Mouse (Mus musculus) mouse embryonic stem cell (cell line): Measurements from ENCODE around the gene Rtl3.

ENCODE experiments used
- in situ Hi-C, 2 experiments: fragments of 300-500 bp; cut with MboI; formaldehyde crosslinking; loops; 1 replicate in 1 of 2; 3 replicates in 1 of 2; pipeline ENCODE4 v1.14.3; 2019 to 2020; ENCODE audit warnings: low sequenced_read_pairs in 2 of 2, low pct_unique_long_range_greater_than_20kb in 1 of 2, mixed read lengths in 1 of 2; ENCODE audit not compliant: unreplicated experiment in 1 of 2

Rtl3 gene

GRCm38 (mm10) chrX:106840409-106840808 lies at the start of gene Rtl3:
Gene Rtl3 (minus strand): TSS chrX:106840644.
- in situ Hi-C loops, result no loop called here

- in situ Hi-C loops, result no loop called here
These were observed 31.9 kb upstream of the Rtl3 start for GRCm38 (mm10) chrX:106872315-106872714.

- in situ Hi-C loops, result no loop called here
These were observed 31.4 kb upstream of the Rtl3 start for GRCm38 (mm10) chrX:106871894-106872293.

- in situ Hi-C loops, result no loop called here
These were observed 31.0 kb upstream of the Rtl3 start for GRCm38 (mm10) chrX:106871426-106871825.

GRCm38 (mm10) chrX:106853523-106854300 lies 13.3 kb upstream of the Rtl3 start:
- in situ Hi-C loops, result no loop called here

GRCm38 (mm10) chrX:106839591-106839990 lies 853 bp downstream of the Rtl3 start:
- in situ Hi-C loops, result no loop called here

- in situ Hi-C loops, result no loop called here
These were observed 9.9 kb downstream of the Rtl3 start for GRCm38 (mm10) chrX:106830494-106830893.

GRCm38 (mm10) chrX:106809560-106810226 lies 30.8 kb downstream of the Rtl3 start:
- in situ Hi-C loops, result loop anchor here (25.0 kb wide), 2 partner anchors 203 to 353 kb away; no protein-coding TSS in a partner anchor

- in situ Hi-C loops, result loop anchor here (25.0 kb wide), 2 partner anchors 208 to 358 kb away; no protein-coding TSS in a partner anchor
These were observed 36.1 kb downstream of the Rtl3 start for GRCm38 (mm10) chrX:106804387-106804786.

- in situ Hi-C loops, result loop anchor here in 1 of 2 experiments (25.0 kb wide), 1 partner anchor 368 kb away; no protein-coding TSS in a partner anchor
These were observed 45.8 kb downstream of the Rtl3 start for GRCm38 (mm10) chrX:106794686-106795085.
